Mouse (Mus musculus): Measurements from ENCODE around the gene Fam24a.

Fam24a gene

GRCm38 (mm10) chr7:131329416-131329815 is 4.2 kb upstream of the Fam24a start, which contains the start of gene Fam24b:
TSS of gene Fam24b (minus strand) at chr7:131329516.
- H3K4me1 ChIP-seq (replicated peaks; ENCODE audit: low read depth, low read length): no peaks in the 10 kb centered on the region
- TF ChIP-seq NANOG (IDR thresholded peaks at IDR 0.05; ENCODE audit: borderline replicate concordance, low read length): no peak
- TF ChIP-seq CTCF (conservative IDR thresholded peaks at IDR 0.05; ENCODE audit: low read length): no peak
- no peak for TF ChIP-seq POU5F1 (IDR thresholded peaks at IDR 0.05; ENCODE audit: borderline replicate concordance, low read length)

GRCm38 (mm10) chr7:131331688-131332087 is 2.0 kb upstream of the Fam24a start:
- Histone ChIP-seq H3K4me1 (replicated peaks; ENCODE audit: low read depth, low read length) (no peaks in the 10 kb centered on the region), H3K4me3 (replicated peaks; ENCODE audit: low read length) (no peak overlapping the region), H3K9me3 (ENCODE audit: low read length) (no peaks in the 10 kb centered on the region), H3K36me3 (ENCODE audit: insufficient read depth, low read length) (no peaks in the 10 kb centered on the region), H3K27me3 (ENCODE audit: insufficient read depth, low read length) (no peaks in the 10 kb centered on the region)
- TF ChIP-seq CTCF (conservative IDR thresholded peaks at IDR 0.05; ENCODE audit: low read length) (no peak), NANOG (IDR thresholded peaks at IDR 0.05; ENCODE audit: borderline replicate concordance, low read length) (no peak), POU5F1 (IDR thresholded peaks at IDR 0.05; ENCODE audit: borderline replicate concordance, low read length) (no peak)

More at GRCm38 (mm10) chr7:131329416-131329815, 4.2 kb upstream of the Fam24a start, which contains the start of gene Fam24b:
- no peaks in the 10 kb centered on the region for H3K36me3 ChIP-seq (ENCODE audit: insufficient read depth, low read length)
- no peak within 1 kb of the TSS for H3K4me3 ChIP-seq (replicated peaks; ENCODE audit: low read length)
- no peaks in the 10 kb centered on the region for H3K27me3 ChIP-seq (ENCODE audit: insufficient read depth, low read length)
- no peaks in the 10 kb centered on the region for H3K9me3 ChIP-seq (ENCODE audit: low read length)

GRCm38 (mm10) chr7:131337502-131338068 is 3.9 kb downstream of the Fam24a start:
- Histone ChIP-seq H3K4me1 (replicated peaks; ENCODE audit: low read depth, low read length) (peaks cover 11% of the 10 kb centered on the region), H3K36me3 (ENCODE audit: insufficient read depth, low read length) (peaks cover 37% of the 10 kb centered on the region), H3K4me3 (replicated peaks; ENCODE audit: low read length) (no peak overlapping the region), H3K9me3 (ENCODE audit: low read length) (no peaks in the 10 kb centered on the region), H3K27me3 (ENCODE audit: insufficient read depth, low read length) (no peaks in the 10 kb centered on the region)
- TF ChIP-seq POU5F1 (IDR thresholded peaks at IDR 0.05; ENCODE audit: borderline replicate concordance, low read length): no peak
- no peak for TF ChIP-seq NANOG (IDR thresholded peaks at IDR 0.05; ENCODE audit: borderline replicate concordance, low read length)
- TF ChIP-seq CTCF (conservative IDR thresholded peaks at IDR 0.05; ENCODE audit: low read length): no peak

- no peaks in the 10 kb centered on the region for H3K9me3 ChIP-seq (ENCODE audit: low read length)
- peaks cover 16% of the 10 kb centered on the region; the same call in 1 of the 2 replicates for H3K4me1 ChIP-seq (replicated peaks; ENCODE audit: low read depth, low read length)
- no peaks in the 10 kb centered on the region for H3K27me3 ChIP-seq (ENCODE audit: insufficient read depth, low read length)
- peaks cover 80% of the 10 kb centered on the region for H3K36me3 ChIP-seq (ENCODE audit: insufficient read depth, low read length)
- H3K4me3 ChIP-seq (replicated peaks; ENCODE audit: low read length): no peak overlapping the region
- no peak for TF ChIP-seq POU5F1 (IDR thresholded peaks at IDR 0.05; ENCODE audit: borderline replicate concordance, low read length)
- TF ChIP-seq CTCF (conservative IDR thresholded peaks at IDR 0.05; ENCODE audit: low read length): no peak
- TF ChIP-seq NANOG (IDR thresholded peaks at IDR 0.05; ENCODE audit: borderline replicate concordance, low read length): no peak
These were observed 12.3 kb downstream of the Fam24a start for GRCm38 (mm10) chr7:131345856-131346541.

- TF ChIP-seq POU5F1 (IDR thresholded peaks at IDR 0.05; ENCODE audit: borderline replicate concordance, low read length): no peak
- no peak for TF ChIP-seq CTCF (conservative IDR thresholded peaks at IDR 0.05; ENCODE audit: low read length)
- TF ChIP-seq NANOG (IDR thresholded peaks at IDR 0.05; ENCODE audit: borderline replicate concordance, low read length): no peak
- Histone ChIP-seq H3K4me3 (replicated peaks; ENCODE audit: low read length) (no peak overlapping the region), H3K36me3 (ENCODE audit: insufficient read depth, low read length) (peaks cover 84% of the 10 kb centered on the region), H3K9me3 (ENCODE audit: low read length) (no peaks in the 10 kb centered on the region), H3K4me1 (replicated peaks; ENCODE audit: low read depth, low read length) (peaks cover 3% of the 10 kb centered on the region), H3K27me3 (ENCODE audit: insufficient read depth, low read length) (no peaks in the 10 kb centered on the region)
These were observed 22.4 kb downstream of the Fam24a start for GRCm38 (mm10) chr7:131356105-131356504.

GRCm38 (mm10) chr7:131362269-131362614 is 28.6 kb downstream of the Fam24a start:
- Histone ChIP-seq H3K4me1 (replicated peaks; ENCODE audit: low read depth, low read length) (peaks cover 19% of the 10 kb centered on the region), H3K4me3 (replicated peaks; ENCODE audit: low read length) (peak overlapping the region; percentile 96), H3K36me3 (ENCODE audit: insufficient read depth, low read length) (peaks cover 37% of the 10 kb centered on the region), H3K27me3 (ENCODE audit: insufficient read depth, low read length) (peaks cover 17% of the 10 kb centered on the region), H3K9me3 (ENCODE audit: low read length) (no peaks in the 10 kb centered on the region)
- TF ChIP-seq NANOG (IDR thresholded peaks at IDR 0.05; ENCODE audit: borderline replicate concordance, low read length) (no peak), POU5F1 (IDR thresholded peaks at IDR 0.05; ENCODE audit: borderline replicate concordance, low read length) (no peak), CTCF (conservative IDR thresholded peaks at IDR 0.05; ENCODE audit: low read length) (no peak)

GRCm38 (mm10) chr7:131362615-131363300 is 29.1 kb downstream of the Fam24a start, which contains the start of gene 2310057M21Rik:
TSS of gene 2310057M21Rik (minus strand) at chr7:131362759.
- peaks cover 32% of the 10 kb centered on the region for H3K36me3 ChIP-seq (ENCODE audit: insufficient read depth, low read length)
- H3K27me3 ChIP-seq (ENCODE audit: insufficient read depth, low read length): peaks cover 18% of the 10 kb centered on the region
- H3K4me1 ChIP-seq (replicated peaks; ENCODE audit: low read depth, low read length): peaks cover 19% of the 10 kb centered on the region
- peak within 1 kb of the TSS; percentile 96 for H3K4me3 ChIP-seq (replicated peaks; ENCODE audit: low read length)
- H3K9me3 ChIP-seq (ENCODE audit: low read length): no peaks in the 10 kb centered on the region
- no peak for TF ChIP-seq NANOG (IDR thresholded peaks at IDR 0.05; ENCODE audit: borderline replicate concordance, low read length)
- no peak for TF ChIP-seq POU5F1 (IDR thresholded peaks at IDR 0.05; ENCODE audit: borderline replicate concordance, low read length)
- TF ChIP-seq CTCF (conservative IDR thresholded peaks at IDR 0.05; ENCODE audit: low read length): no peak

GRCm38 (mm10) chr7:131364131-131364530 is 30.5 kb downstream of the Fam24a start:
- TF ChIP-seq NANOG (IDR thresholded peaks at IDR 0.05; ENCODE audit: borderline replicate concordance, low read length): no peak
- TF ChIP-seq POU5F1 (IDR thresholded peaks at IDR 0.05; ENCODE audit: borderline replicate concordance, low read length): no peak
- TF ChIP-seq CTCF (conservative IDR thresholded peaks at IDR 0.05; ENCODE audit: low read length): no peak
- Histone ChIP-seq H3K4me3 (replicated peaks; ENCODE audit: low read length) (no peak overlapping the region), H3K4me1 (replicated peaks; ENCODE audit: low read depth, low read length) (peaks cover 19% of the 10 kb centered on the region), H3K27me3 (ENCODE audit: insufficient read depth, low read length) (peaks cover 18% of the 10 kb centered on the region), H3K36me3 (ENCODE audit: insufficient read depth, low read length) (peaks cover 18% of the 10 kb centered on the region), H3K9me3 (ENCODE audit: low read length) (no peaks in the 10 kb centered on the region)
